Mouse (Mus musculus): Measurements from ENCODE around the gene Lipf. TPM values are rescaled to one million over a fixed set of nuclear protein-coding genes. Genes with fewer than 3 reads are reported as not detected.

Lipf gene
- not detected for total RNA-seq (2023)

GRCm38 (mm10) chr19:33960887-33961286, at the start of gene Lipf:
Lipf (plus strand) TSS chr19:33961187.

DNA sequence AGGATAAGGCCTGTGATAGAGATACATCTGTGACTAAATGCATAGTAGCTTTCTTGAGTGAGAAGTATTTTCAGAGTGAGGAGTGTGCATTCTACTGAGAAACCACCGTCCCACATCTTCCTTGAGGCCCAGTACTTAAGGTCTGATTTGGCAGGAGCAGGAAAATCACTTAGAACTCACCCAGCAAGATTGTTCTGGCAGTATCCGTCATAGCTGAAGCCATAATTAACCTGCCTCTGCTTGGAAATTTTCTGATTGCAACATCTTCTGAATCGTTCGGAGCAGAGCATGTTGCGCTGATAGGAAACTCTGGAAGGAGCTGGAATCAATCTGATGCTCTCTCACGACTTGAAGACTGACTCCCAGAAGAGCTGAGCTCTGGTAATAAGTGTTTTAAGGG, 47.0 kb downstream of the Lipf start, which contains the start of gene Lipk:
Lipk (plus strand) TSS at position 289 of the 400 bp plus-strand sequence.

Other genes with a start within 250 kb of the Lipf start
- under 1 TPM in 1 of 2 experiments, not detected in 1; 0.42 TPM for gene Lipo2, start 209.8 kb upstream of the Lipf start, total RNA-seq (2023)
- 1 to 10 TPM; 4.0 to 4.2 TPM for gene Lipo3, start 199.2 kb upstream of the Lipf start, total RNA-seq (2023)
- gene Lipo1, start 173.7 kb upstream of the Lipf start, total RNA-seq (2023), result not detected
- gene Lipk, start 47.1 kb downstream of the Lipf start, total RNA-seq (2023), result not detected
- gene Lipn, start 106.2 kb downstream of the Lipf start, total RNA-seq (2023), result not detected
- gene Lipm, start 139.7 kb downstream of the Lipf start, total RNA-seq (2023), result not detected
- under 1 TPM in 1 of 2 experiments, not detected in 1; 0.39 TPM for gene Ankrd22, start 204.9 kb downstream of the Lipf start, total RNA-seq (2023)
- gene Stambpl1, start 231.0 kb downstream of the Lipf start, total RNA-seq (2023), result 10 to 100 TPM; 42.1 to 44.1 TPM

All from B cell, adult 67 days (primary cell).